Comparison of ENCODE assay signal across 7 mouse cellular contexts in the genomic region with DNA sequence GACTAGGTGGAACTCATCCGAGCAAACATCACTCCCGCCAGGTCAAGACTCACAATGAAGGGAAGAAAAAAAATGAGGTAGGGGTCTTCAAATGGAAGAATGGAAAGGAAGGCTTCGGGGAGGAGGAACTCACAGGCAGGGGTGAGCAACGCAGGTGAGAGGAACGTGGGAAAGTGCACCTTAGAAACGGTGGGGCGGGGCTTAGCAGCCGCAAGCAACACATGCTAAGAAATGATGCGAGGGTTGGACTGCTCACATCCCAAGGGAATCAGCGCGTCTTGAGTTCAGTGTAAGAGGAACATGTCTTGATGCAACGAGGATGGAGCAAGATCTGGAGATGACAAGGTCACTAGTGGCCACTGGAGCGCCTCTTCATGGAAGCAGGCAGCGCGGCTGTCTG.
A peak's percentile ranks its signal among the peaks of the same experiment; 100 is the strongest.
DNase-seq lines count a peak whose midpoint lies in the region; ATAC-seq lines count a peak whose summit lies in the region.

No protein-coding gene starts in this region.

- ATAC-seq in kidney, embryonic 16.5 days (ENCODE audit: low FRiP score, low TSS enrichment) = no peak
- no peak for ATAC-seq in liver, embryonic 12.5 days
- ATAC-seq in erythroblast, adult 5-6 weeks (replicated peaks; ENCODE audit: low FRiP score, poor library complexity, severe bottlenecking) = no peak

- H3K4me2 ChIP-seq in kidney, embryonic 16.5 days (replicated peaks; ENCODE audit: low read depth, low read length) = peak overlapping the region; percentile 48
- H3K4me2 ChIP-seq in liver, embryonic 12.5 days = peak overlapping the region; percentile 46

- no peak overlapping the region for H3K4me3 ChIP-seq in kidney, embryonic 16.5 days (ENCODE audit: low read length)
- H3K4me3 ChIP-seq in brown adipose tissue, adult 24 weeks (ENCODE audit: insufficient read depth, low read depth, low read length) = no peak overlapping the region
- peak overlapping the region; percentile 17 for H3K4me3 ChIP-seq in embryonic facial prominence, embryonic 10.5 days
- H3K4me3 ChIP-seq in liver, embryonic 12.5 days = no peak overlapping the region

- peaks cover 40% of the 10 kb centered on the region for H3K4me1 ChIP-seq in kidney, embryonic 16.5 days (ENCODE audit: insufficient read depth, low read length)
- 0 out of 2 replicates have a peak, but pooled peaks cover 6% of the 10 kb centered on the region for H3K4me1 ChIP-seq in brown adipose tissue, adult 24 weeks (ENCODE audit: control insufficient read depth, insufficient read depth, insufficient read length, low read length)
- peaks cover 31% of the 10 kb centered on the region for H3K4me1 ChIP-seq in embryonic facial prominence, embryonic 10.5 days
- H3K4me1 ChIP-seq in liver, embryonic 12.5 days = peaks cover 22% of the 10 kb centered on the region; the same call in 1 of the 2 replicates

- no peak overlapping the region for H3K9ac ChIP-seq in kidney, embryonic 16.5 days (replicated peaks; ENCODE audit: low read length)
- H3K9ac ChIP-seq in liver, embryonic 12.5 days = no peak overlapping the region

- 63% methylated on average over 15 of the region's 15 CpGs for WGBS in kidney, embryonic 16.5 days
- 68% methylated on average over 15 of the region's 15 CpGs for WGBS in embryonic facial prominence, embryonic 10.5 days
- WGBS in liver, embryonic 12.5 days (ENCODE audit: insufficient replicate concordance) = 41% methylated on average over 15 of the region's 15 CpGs

- no peak overlapping the region for H3K27ac ChIP-seq in kidney, embryonic 16.5 days (ENCODE audit: low read length)
- peak overlapping the region; percentile 28; the same call in 1 of the 2 replicates for H3K27ac ChIP-seq in brown adipose tissue, adult 24 weeks (replicated peaks; ENCODE audit: low read depth, low read length)
- peak overlapping the region; percentile 37; the same call in 1 of the 2 replicates for H3K27ac ChIP-seq in embryonic facial prominence, embryonic 10.5 days (replicated peaks)
- H3K27ac ChIP-seq in liver, embryonic 12.5 days = no peak overlapping the region

- no peak for DNase-seq in kidney, postnatal 4 days
- DNase-seq in embryonic facial prominence, embryonic 10.5 days (ENCODE audit: low spot score) = no peak
- no peak for DNase-seq in B cell, adult 2 months

- H3K27me3 ChIP-seq in kidney, embryonic 16.5 days (ENCODE audit: insufficient read depth, low read length) = no peaks in the 10 kb centered on the region
- H3K27me3 ChIP-seq in embryonic facial prominence, embryonic 10.5 days (replicated peaks; ENCODE audit: low read depth, poor library complexity, severe bottlenecking) = no peaks in the 10 kb centered on the region
- H3K27me3 ChIP-seq in liver, embryonic 12.5 days (replicated peaks) = no peaks in the 10 kb centered on the region

- H3K36me3 ChIP-seq in kidney, embryonic 16.5 days (ENCODE audit: insufficient read depth, low read length) = no peaks in the 10 kb centered on the region
- H3K36me3 ChIP-seq in embryonic facial prominence, embryonic 10.5 days (replicated peaks) = no peaks in the 10 kb centered on the region
- H3K36me3 ChIP-seq in liver, embryonic 12.5 days = no peaks in the 10 kb centered on the region

- no peaks in the 10 kb centered on the region for H3K9me3 ChIP-seq in kidney, embryonic 16.5 days (ENCODE audit: low read length)
- no peaks in the 10 kb centered on the region for H3K9me3 ChIP-seq in embryonic facial prominence, embryonic 10.5 days
- H3K9me3 ChIP-seq in liver, embryonic 12.5 days (replicated peaks) = no peaks in the 10 kb centered on the region

Comparison
In these comparisons a context has a peak if more than half of its experiments do, and no peak if none do; other contexts are left out.
1. H3K27ac ChIP-seq: peak in brown adipose tissue, adult 24 weeks (single experiment) and embryonic facial prominence, embryonic 10.5 days (single experiment); none in kidney, embryonic 16.5 days (single experiment) and liver, embryonic 12.5 days (single experiment).